Mouse (Mus musculus): Measurements from ENCODE around the gene Stoml1.

DNA sequence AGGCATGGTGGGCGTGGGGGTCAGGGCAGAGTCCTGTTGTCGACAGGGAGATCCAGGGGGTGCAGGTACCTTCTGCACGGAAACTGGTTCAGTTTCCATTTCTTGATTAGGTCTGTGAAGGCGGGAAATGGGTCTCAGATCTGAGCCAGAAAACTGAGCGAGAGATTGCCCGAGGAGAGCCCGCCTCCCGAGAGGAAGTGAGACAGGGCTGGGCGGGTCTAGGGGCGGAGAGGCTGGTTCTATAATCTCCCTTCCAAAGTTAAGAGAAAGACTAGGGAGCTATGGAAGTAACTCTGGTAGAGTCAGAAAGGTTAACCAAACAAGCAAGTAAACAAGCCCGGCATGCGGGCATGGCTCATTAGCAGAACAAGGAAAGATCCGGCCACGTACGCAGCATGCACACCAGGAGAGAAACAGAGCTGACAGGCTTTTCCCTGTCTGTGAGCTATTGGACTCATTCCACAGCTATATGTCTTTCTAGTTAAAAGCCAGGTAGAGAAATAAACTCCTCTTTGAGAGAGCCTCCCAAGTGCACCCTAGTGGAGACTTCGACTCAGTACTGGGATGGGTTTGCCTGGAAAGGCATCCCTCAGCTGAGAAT lies 3.3 kb upstream of the Stoml1 start, which contains the start of gene Pml:
- TF ChIP-seq CTCF (IDR thresholded peaks at IDR 0.05; ENCODE audit: control insufficient read depth, insufficient read depth, insufficient read length) (no peak), MYOG (IDR thresholded peaks at IDR 0.05; ENCODE audit: control insufficient read depth, extremely low read depth, insufficient read length) (no peak), CEBPB (IDR thresholded peaks at IDR 0.05; ENCODE audit: low read depth) (no peak)

Measured in C2C12 (cell line).